Mouse (Mus musculus) liver, embryonic 11.5 days (tissue): ENCODE results near the gene Ppp1r3c. TPM values are rescaled to one million over a fixed set of nuclear protein-coding genes. Genes with fewer than 3 reads are reported as not detected.
A peak's percentile ranks its signal among the peaks of the same experiment; 100 is the strongest.

Source experiments
- ATAC-seq: fragments of 200-750 bp; cut with Nextera tagmentation; replicated peaks from 2 replicates; pipeline ENCODE4 v1.8.0; 2017; ENCODE audit warnings: moderate number of reproducible peaks, mild to moderate bottlenecking, moderate TSS enrichment, moderate library complexity; ENCODE audit not compliant: low FRiP score
- DNase-seq: peaks from one replicate; pipeline ENCODE4 v3.0.0-alpha.2; 2017; ENCODE audit warnings: low spot score
- H3K27ac ChIP-seq: fragments of 300-500 bp; sonication (generic); 2 replicates; pipeline ENCODE4 v1.5.1; 2014; ENCODE audit warnings: mild to moderate bottlenecking, low read depth, low read length, control low read depth
- H3K27me3 ChIP-seq: fragments of 300-500 bp; sonication (generic); replicated peaks from 2 replicates; pipeline ENCODE4 v1.6.1; 2014; ENCODE audit warnings: low read length, mixed read lengths; ENCODE audit not compliant: control insufficient read depth, insufficient read depth
- H3K36me3 ChIP-seq: fragments of 300-500 bp; sonication (generic); 2 replicates; pipeline ENCODE4 v1.6.1; 2014; ENCODE audit warnings: mild to moderate bottlenecking, low read length, moderate library complexity, mixed read lengths; ENCODE audit not compliant: control insufficient read depth, insufficient read depth
- H3K4me1 ChIP-seq: fragments of 300-500 bp; sonication (generic); replicated peaks from 2 replicates; pipeline ENCODE4 v1.6.1; 2014; ENCODE audit warnings: low read length, mixed read lengths; ENCODE audit not compliant: control insufficient read depth, insufficient read depth
- H3K4me2 ChIP-seq: fragments of 300-500 bp; sonication (generic); 2 replicates; pipeline ENCODE4 v1.6.1; 2014; ENCODE audit warnings: mild to moderate bottlenecking, control low read depth, moderate library complexity
- H3K4me3 ChIP-seq: fragments of 300-500 bp; sonication (generic); 2 replicates; pipeline ENCODE4 v1.5.1; 2014; ENCODE audit warnings: low read depth, low read length, control low read depth
- H3K9ac ChIP-seq: fragments of 300-500 bp; sonication (generic); 2 replicates; pipeline ENCODE4 v1.6.1; 2014; ENCODE audit warnings: low read depth, low read length, control low read depth
- H3K9me3 ChIP-seq: fragments of 300-500 bp; sonication (generic); 2 replicates; pipeline ENCODE4 v1.6.1; 2016; ENCODE audit warnings: low read length, inconsistent platforms, mixed read lengths; ENCODE audit not compliant: control insufficient read depth
- WGBS: fragments of 180-500 bp; shearing (Covaris S2); extraction: QIAGEN DNeasy Blood & Tissue Kit; methylation state at CpG from one replicate; pipeline ENCODE4 v1.1.7; 2014; 5-methylcytosine and 5-hydroxymethylcytosine counted together
- polyA plus RNA-seq: library from polyadenylated mRNA; unstranded; fragments of >200 nt; fragmentation: Nextera tagmentation; extraction: Ambion mirVana; gene quantifications from 2 replicates; pipeline ENCODE4 v1.2.1, GENCODE M21; 2014

Gene Ppp1r3c
- polyA plus RNA-seq, 1 experiment from 2014 or later, result 2.9 TPM

- no peaks in the 10 kb centered on the region for H3K9me3 ChIP-seq
- no peak overlapping the region for H3K4me3 ChIP-seq
- 65% methylated on average over 7 of the region's 7 CpGs for WGBS
- H3K9ac ChIP-seq, result no peak overlapping the region
- ATAC-seq (no peak), DNase-seq (no peak)
- no peak overlapping the region for H3K4me2 ChIP-seq
- H3K36me3 ChIP-seq, result no peaks in the 10 kb centered on the region
- no peaks in the 10 kb centered on the region for H3K4me1 ChIP-seq
- H3K27ac ChIP-seq, result no peak overlapping the region
- H3K27me3 ChIP-seq, result no peaks in the 10 kb centered on the region
Measured at GRCm38 (mm10) chr19:36696601-36697122, 39.8 kb downstream of the Ppp1r3c start.

GRCm38 (mm10) chr19:36693530-36693929 lies 42.9 kb downstream of the Ppp1r3c start:
- WGBS, result 65% methylated on average over 2 of the region's 2 CpGs

GRCm38 (mm10) chr19:36691941-36692340 lies 44.5 kb downstream of the Ppp1r3c start:
- Histone ChIP-seq H3K9ac (no peak overlapping the region), H3K4me2 (no peak overlapping the region), H3K4me1 (0 out of 2 replicates have a peak, but pooled peaks cover 4% of the 10 kb centered on the region), H3K27me3 (no peaks in the 10 kb centered on the region), H3K4me3 (no peak overlapping the region), H3K27ac (no peak overlapping the region), H3K36me3 (no peaks in the 10 kb centered on the region), H3K9me3 (no peaks in the 10 kb centered on the region)
- WGBS, result 80% methylated on average over 5 of the region's 5 CpGs
- ATAC-seq, result no peak
- DNase-seq, result no peak

More at GRCm38 (mm10) chr19:36693530-36693929, 42.9 kb downstream of the Ppp1r3c start:
- 0 out of 2 replicates have a peak, but pooled peaks cover 4% of the 10 kb centered on the region for H3K4me1 ChIP-seq
- no peak overlapping the region for H3K4me2 ChIP-seq
- no peaks in the 10 kb centered on the region for H3K9me3 ChIP-seq
- H3K36me3 ChIP-seq, result no peaks in the 10 kb centered on the region
- H3K27ac ChIP-seq, result no peak overlapping the region
- no peak for DNase-seq
- H3K9ac ChIP-seq, result no peak overlapping the region
- no peak for ATAC-seq
- H3K4me3 ChIP-seq, result no peak overlapping the region
- no peaks in the 10 kb centered on the region for H3K27me3 ChIP-seq

GRCm38 (mm10) chr19:36691245-36691644 lies 45.2 kb downstream of the Ppp1r3c start:
- 94% methylated on average over 2 of the region's 2 CpGs for WGBS
- no peaks in the 10 kb centered on the region for H3K9me3 ChIP-seq
- no peaks in the 10 kb centered on the region for H3K36me3 ChIP-seq
- 0 out of 2 replicates have a peak, but pooled peaks cover 4% of the 10 kb centered on the region for H3K4me1 ChIP-seq
- ATAC-seq (no peak), DNase-seq (no peak)
- H3K4me3 ChIP-seq, result no peak overlapping the region
- no peaks in the 10 kb centered on the region for H3K27me3 ChIP-seq
- H3K9ac ChIP-seq, result no peak overlapping the region
- no peak overlapping the region for H3K27ac ChIP-seq
- H3K4me2 ChIP-seq, result no peak overlapping the region

- no peak for DNase-seq
- Histone ChIP-seq H3K4me3 (no peak overlapping the region), H3K36me3 (no peaks in the 10 kb centered on the region), H3K4me2 (no peak overlapping the region), H3K9me3 (no peaks in the 10 kb centered on the region), H3K27me3 (no peaks in the 10 kb centered on the region), H3K4me1 (0 out of 2 replicates have a peak, but pooled peaks cover 4% of the 10 kb centered on the region), H3K27ac (no peak overlapping the region), H3K9ac (no peak overlapping the region)
- no peak for ATAC-seq
- WGBS, result 50% methylated on average over 5 of the region's 5 CpGs
Measured at GRCm38 (mm10) chr19:36689205-36689604, 47.2 kb downstream of the Ppp1r3c start.

GRCm38 (mm10) chr19:36687843-36688637 lies 48.4 kb downstream of the Ppp1r3c start:
- Histone ChIP-seq H3K4me2 (no peak overlapping the region), H3K36me3 (no peaks in the 10 kb centered on the region), H3K9me3 (no peaks in the 10 kb centered on the region), H3K27me3 (no peaks in the 10 kb centered on the region), H3K4me1 (0 out of 2 replicates have a peak, but pooled peaks cover 4% of the 10 kb centered on the region), H3K27ac (peak overlapping the region; percentile 65; the same call in 1 of the 2 replicates), H3K9ac (no peak overlapping the region), H3K4me3 (no peak overlapping the region)
- DNase-seq (no peak), ATAC-seq (no peak)
- 74% methylated on average over 8 of the region's 8 CpGs for WGBS

GRCm38 (mm10) chr19:36687044-36687443 lies 49.4 kb downstream of the Ppp1r3c start:
- H3K27me3 ChIP-seq, result no peaks in the 10 kb centered on the region
- no peak overlapping the region for H3K4me3 ChIP-seq
- H3K4me1 ChIP-seq, result 0 out of 2 replicates have a peak, but pooled peaks cover 4% of the 10 kb centered on the region
- no peak for ATAC-seq
- no peaks in the 10 kb centered on the region for H3K36me3 ChIP-seq
- WGBS, result 78% methylated on average over 9 of the region's 9 CpGs
- no peaks in the 10 kb centered on the region for H3K9me3 ChIP-seq
- H3K9ac ChIP-seq, result no peak overlapping the region
- no peak overlapping the region; the same call in 1 of the 2 replicates for H3K27ac ChIP-seq
- H3K4me2 ChIP-seq, result no peak overlapping the region
- no peak for DNase-seq

GRCm38 (mm10) chr19:36686016-36686415 lies 50.4 kb downstream of the Ppp1r3c start:
- Histone ChIP-seq H3K4me3 (no peak overlapping the region), H3K9me3 (no peaks in the 10 kb centered on the region), H3K36me3 (no peaks in the 10 kb centered on the region), H3K4me2 (no peak overlapping the region), H3K27ac (no peak overlapping the region), H3K9ac (no peak overlapping the region), H3K4me1 (0 out of 2 replicates have a peak, but pooled peaks cover 4% of the 10 kb centered on the region), H3K27me3 (no peaks in the 10 kb centered on the region)
- ATAC-seq (no peak), DNase-seq (no peak)
- 85% methylated on average over 11 of the region's 11 CpGs for WGBS
